Mouse (Mus musculus) liver, adult (tissue): ENCODE measurements around the gene Vps53.
A peak's percentile ranks its signal among the peaks of the same experiment; 100 is the strongest.

Experiments
- GATA4 ChIP-seq: IDR thresholded peaks from 2 replicates; pipeline ENCODE4 v1.6.1; 2014; ENCODE audit warnings: mild to moderate bottlenecking, low read length; ENCODE audit not compliant: insufficient replicate concordance

Vps53 gene

DNA sequence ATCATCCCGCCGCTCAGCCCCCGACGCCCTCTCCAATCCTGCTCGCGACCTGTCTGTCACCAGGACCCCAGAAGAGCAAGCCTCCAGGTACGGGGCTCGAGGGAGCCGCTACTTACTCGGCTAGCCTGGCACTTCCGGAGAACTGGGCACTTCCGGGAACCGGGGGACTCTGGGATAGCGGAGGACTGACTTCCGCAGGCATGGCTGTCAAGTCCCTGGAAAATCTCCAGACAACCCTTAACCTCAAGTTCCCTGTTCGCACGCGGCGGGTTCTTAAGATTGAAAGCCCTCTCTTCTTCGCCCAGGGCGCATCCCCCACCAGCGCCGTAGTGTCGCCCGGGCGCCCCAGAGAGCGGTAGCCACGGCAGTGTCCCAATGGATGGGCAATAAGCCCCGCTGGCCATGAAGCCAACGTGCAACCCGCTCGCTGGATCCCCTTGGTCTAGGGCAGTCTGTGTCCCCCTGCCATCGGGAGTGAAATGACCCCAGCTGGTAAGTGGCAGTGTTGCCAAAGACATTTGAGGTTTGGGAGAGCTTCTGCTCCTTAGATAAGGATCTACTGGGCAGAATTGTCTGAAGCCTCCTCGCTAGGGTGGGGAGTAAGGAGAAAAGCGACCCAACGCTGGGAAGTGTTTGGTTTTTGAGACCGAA lies at the start of gene Vps53, which contains the start of gene Fam57a:
Vps53 (minus strand) TSS at position 153 of the 651 bp plus-strand sequence.
Fam57a (plus strand) TSS at position 177 of the 651 bp plus-strand sequence.
- TF ChIP-seq GATA4, result peak; percentile 67; the same call in 1 of the 2 replicates

DNA sequence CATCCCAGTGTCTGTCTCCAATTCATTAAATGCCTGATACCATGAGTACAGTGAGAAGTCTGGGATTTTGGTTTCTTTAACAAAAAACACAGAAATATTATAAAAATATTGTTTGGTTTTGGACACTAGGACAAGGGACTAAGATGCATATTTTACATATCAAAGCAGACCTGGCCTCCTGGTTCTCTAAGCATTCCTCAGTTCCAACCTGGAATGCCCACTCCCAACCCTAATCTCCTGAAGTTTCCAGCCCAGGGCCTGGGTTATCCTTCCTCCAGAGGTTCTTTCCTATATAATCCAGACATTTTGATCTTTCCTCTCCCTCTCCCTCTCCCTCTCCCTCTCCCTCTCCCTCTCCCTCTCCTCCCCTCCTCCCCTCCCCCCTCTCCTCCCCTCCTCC lies 45.6 kb upstream of the Vps53 start:
- no peak for TF ChIP-seq GATA4

DNA sequence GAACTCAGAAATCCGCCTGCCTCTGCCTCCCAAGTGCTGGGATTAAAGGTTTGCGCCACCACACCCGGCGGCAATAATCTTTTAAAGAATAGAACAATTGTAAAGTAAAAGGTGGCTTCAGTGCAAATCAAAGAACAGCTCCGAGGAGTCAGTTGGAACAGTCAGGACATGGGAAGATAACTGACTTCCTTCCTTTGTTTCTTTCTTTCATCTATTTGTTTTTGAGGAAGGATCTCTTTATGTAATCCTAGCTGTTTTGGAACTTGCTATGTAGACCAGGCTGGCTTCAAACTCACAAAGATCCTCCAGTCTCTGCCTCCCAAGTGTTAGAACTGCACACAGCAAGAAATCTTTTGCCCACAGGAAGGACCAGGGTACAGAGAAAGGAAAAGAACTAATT lies 45.2 kb upstream of the Vps53 start:
- no peak for TF ChIP-seq GATA4

DNA sequence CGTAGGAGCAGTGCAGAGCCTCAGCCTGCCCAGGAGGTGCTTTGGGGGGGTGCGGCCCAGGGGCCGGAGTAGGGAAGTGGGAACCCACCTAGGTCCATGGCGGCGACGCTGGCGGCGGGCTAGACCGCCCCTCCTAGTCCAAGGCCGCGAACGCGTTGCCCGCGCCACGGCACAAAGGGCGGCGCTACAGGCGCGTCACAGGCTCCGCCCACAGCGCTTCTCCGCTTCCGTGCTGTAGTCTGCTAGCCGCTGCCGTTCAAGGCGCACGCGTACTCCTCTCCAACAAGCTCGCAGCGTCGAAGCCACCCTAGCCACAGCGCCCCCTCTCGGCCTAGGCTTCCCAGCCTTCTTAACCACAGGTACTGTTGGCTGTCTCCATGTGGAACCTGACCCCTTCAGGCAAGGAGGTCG lies 37.9 kb upstream of the Vps53 start, which contains the start of the genes Dbil5 and Gemin4:
Dbil5 (plus strand) TSS at position 219 of the 411 bp plus-strand sequence.
Gemin4 (minus strand) TSS at position 275 of the 411 bp plus-strand sequence.
- peak; percentile 13; the same call in 1 of the 2 replicates for TF ChIP-seq GATA4

DNA sequence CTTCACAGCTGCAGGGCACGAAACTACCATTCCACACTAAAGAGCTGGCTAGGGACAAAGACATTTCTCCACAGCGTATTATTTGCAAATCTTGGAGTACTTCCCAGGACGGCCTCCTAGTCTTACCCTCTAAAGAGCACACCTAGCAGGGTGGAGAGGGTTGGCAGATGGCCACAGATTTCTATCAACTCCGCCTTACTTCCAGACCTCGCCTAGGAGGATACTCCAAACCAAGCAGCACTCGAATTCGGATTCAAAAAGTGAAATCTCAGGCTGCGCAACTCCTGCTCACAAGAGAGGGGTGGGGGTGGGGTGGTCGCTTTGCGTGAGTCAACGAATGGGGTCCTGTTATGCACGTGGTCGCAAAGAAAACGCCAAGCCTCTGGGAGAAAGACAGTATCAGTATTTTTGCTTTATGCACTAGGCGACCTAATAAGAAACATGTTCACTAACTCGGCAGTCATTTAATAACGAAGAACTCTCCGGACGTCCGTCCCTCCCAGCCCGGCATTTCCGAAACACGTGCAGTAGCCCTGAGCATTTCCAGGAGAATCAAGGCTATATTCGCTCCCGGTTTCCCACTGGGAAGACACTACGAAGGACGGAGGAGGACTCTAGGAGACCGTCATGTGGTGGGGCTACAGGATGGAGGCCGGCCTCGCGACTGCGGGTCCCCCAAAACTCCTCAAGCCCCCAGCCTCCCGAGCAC lies 37.4 kb upstream of the Vps53 start:
- TF ChIP-seq GATA4, result 0 out of 2 replicates have a peak, but pooled peaks have one; percentile 37

DNA sequence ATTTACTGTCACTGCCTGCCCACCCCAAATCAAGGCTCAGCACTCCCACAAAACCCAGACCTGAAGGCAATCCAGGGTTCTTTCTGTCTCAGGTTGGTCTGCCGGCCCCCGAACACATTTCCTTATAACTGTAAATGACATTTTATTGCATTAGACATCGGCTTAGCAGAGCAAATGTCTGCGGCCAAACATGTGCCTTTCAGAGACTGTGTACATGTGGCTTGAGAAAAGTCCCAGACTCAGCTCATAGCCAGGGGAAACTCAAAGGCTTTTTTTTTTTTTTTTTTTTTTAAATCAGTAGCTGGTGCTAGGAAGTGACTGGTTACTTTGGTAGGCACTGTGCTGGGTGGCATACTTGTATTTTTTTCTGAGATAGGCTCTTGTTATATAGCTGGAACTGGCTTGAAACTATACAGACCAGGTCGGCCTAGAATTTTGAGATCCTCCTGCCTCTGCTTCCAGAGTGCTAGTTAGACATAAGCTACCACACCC lies 36.6 kb upstream of the Vps53 start:
- TF ChIP-seq GATA4, result no peak

DNA sequence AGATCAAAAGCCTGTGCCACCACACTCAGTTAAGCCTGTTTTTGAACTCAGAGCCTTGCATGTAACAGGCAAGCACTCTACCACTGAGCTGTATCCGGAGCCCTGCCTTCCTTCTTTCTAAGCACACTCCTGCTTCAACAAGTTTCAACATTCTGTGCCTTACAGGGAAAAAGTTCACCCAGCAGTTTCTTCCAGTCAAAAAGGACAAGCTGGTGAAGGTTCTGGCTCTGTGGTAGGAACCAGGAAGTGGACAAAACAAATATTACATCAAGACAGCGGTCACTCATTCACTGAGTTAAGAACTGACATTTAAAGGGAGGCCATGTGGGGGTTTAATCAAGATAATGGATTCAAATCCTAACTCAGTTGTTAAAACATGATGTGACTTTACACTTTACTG lies 35.6 kb upstream of the Vps53 start:
- TF ChIP-seq GATA4, result no peak

DNA sequence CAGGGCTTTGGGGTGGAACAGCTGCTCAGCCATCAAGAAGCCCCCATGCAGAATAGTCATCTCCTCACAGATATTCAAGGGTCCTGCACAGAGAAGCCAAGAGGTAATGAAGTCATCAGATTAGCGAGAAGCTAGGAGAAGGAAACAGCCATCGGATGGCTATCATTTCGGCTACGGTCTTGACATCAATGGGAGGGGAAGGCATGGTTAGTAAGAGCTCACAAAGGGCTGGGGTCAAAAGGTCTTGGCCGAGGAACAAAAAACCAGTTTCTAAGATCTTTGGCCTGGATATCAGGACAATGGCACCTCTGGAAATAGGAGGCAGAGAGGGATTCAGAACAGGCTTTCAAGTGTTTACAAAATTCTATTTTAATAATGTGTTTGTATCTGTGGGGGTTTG lies 34.4 kb upstream of the Vps53 start:
- no peak for TF ChIP-seq GATA4

DNA sequence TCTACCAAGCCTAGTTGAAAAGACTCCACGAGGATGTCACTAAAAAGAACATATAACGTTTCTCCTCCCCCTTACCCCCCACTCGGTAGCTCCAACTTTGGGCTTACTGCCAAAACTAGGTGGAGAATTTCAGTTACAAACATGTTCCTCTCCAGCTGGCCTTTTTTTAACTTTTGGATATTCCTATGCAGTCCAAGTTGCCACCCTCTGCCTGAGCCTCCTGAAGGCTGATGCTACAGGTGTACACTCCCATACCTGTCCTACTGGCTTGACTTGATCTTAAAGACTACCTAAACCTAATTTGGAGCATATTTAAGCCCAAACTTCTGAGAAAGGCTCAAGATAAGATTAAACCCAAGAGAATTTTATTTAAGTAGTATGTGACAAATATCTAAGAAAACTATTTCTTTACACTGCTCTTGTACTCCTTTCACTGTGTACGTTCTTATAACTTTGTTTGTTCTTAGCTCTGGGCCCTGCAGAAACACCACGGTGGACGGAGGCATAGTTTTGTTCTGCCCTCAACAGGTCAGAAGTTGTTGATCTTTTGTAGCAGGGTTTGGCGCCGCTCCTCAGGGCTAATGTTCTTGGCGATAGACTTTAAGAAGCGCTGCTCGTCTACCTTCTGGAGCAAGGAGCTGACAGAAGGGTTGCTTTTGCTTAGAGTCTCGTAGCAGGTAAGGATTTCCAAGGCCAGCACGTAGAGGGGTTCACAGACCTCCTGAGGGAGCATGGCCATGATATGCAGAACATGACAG lies 31.0 kb upstream of the Vps53 start:
- no peak for TF ChIP-seq GATA4

DNA sequence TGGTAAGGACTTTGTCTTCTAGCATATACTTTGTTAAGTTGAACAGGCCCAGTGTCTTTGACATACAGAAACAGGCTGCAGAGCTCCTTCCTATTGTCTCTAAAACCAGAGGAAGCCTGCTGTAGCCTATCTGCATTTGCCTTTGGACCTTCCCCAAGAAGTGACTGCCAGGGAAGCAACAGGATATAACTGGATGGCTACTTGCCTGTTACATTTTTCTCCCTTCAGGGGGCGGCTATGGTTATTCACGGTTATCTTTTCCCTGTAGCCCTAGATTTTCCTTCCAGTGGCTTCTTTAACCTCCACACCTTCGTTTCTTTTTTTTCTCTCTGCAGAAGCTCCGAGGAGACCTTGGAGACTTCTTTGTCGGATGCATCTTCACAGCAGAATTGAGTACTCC lies 27.3 kb upstream of the Vps53 start:
- TF ChIP-seq GATA4, result peak; percentile 59; the same call in 1 of the 2 replicates

DNA sequence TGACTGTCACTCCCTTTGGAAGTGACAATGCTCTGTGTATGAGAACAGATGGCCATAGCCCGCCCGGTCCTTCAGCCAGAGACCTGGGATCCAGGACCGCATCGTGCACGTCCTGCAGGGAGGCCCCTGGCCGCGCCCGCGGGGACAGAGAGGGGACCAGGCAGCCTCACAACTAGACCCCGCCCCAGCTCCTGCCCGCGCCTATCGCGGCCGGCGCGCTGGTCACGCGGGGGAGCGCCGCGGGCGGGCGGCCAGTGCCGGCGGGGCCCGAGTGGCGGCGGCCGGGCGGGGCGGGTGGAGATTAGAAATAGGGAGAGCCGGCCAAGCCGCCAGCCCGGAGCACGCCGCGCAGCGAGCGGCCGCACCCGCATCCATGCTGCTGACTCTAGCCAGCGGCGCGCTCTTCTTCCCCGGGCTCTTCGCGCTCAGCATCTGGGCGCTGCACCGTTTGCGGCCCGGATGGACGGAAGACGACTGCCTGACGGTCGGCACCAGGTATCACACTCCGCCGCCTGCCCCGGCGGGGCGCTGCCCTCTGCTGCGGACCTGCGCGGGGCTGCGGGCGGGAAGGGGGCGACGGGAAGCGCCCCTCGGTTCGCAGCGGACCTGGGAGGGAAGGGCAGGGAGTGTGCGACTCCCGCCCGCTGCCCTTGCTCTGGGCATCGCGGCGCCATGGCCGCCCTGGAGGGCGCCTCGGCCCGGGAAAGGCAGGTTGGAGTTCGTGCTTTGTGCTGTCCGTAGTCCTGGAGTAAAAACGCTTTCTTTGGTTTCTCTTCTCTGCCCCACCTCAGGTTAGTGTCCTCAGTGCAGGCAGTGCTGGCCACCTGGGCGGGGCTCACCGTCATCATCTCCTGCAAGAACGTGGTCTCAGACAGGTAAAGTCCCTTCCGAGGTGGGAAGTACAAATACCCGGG lies 22.6 kb upstream of the Vps53 start:
- TF ChIP-seq GATA4, result peak; percentile 35; the same call in 1 of the 2 replicates

DNA sequence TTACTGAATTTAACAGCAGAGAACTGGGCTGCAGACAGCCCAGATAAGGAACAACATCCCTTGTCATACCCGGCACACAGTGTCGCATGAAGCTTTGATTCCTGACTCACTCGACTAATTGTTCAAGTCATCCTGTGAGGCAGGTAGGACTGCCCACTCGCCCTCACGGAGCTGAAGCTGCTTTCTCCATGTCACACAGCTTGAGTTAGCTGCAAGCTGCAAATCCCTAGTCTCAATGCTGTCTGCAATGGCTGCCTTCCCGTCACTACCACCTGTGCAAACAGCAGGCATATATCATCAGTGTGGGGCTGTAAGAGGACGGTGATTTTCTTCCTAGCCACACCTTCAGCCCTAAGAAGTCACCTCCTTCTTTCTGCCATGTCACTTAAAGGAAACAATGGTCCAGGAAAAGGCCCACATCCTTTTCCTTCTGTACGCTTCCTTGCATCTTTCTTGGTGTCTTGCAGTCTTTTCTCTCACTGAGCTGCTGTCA lies 17.6 kb upstream of the Vps53 start:
- no peak for TF ChIP-seq GATA4

DNA sequence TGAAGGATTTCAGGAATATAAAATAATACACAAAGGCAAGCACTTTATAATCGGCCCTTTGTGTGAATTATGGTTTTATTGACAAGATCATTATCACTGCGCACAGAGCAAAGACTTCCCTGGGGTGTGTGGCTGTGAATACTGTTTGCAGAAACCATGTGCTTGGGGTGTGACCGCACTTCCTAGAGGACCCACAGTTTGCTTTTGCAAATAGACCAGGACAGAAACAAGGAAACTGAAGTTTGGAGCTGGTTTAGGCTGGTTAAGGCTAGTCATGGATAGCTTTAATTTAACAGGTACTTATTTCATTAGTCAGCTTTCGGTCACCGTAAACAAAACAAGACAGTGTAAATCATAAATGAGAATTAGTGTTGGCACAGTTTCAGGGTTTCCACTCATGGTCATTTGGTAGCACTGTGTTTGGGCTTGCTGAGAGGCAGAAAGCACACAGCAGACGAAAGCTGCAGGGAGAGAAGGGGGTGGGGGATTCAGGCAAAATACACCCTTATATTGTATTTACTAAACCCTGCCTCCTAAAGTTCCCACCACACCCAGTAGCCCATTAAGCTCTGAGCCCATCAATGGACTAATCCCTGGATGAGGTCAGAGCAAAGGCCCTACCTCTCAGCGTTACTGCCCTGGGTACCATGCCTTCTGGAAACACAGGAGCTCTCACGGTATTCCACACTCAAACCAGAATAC lies 17.0 kb upstream of the Vps53 start:
- no peak for TF ChIP-seq GATA4

DNA sequence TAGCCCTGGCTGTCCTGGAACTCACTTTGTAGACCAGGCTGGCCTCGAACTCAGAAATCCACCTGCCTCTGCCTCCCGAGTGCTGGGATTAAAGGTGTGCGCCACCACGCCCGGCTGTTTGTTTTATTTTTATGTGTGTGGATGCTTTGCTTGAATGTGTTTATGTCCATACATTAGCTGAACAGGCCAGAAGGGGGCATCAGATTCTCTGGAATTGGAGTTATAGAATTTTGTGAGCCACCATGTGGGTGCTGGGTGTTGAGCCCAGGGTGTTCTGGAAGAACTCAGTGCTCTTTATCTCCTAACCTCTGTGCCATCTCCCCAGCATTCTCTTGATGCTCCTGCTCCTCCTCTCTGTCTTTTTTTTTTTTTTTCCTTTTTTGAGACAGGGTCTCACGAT lies 7.5 kb upstream of the Vps53 start:
- TF ChIP-seq GATA4, result no peak
